Mouse (Mus musculus) embryonic facial prominence, embryonic 10.5 days (tissue): ENCODE results near the gene Thy1. TPM values are rescaled to one million over a fixed set of nuclear protein-coding genes. Genes with fewer than 3 reads are reported as not detected.

Experiments
- DNase-seq: peaks from one replicate; pipeline ENCODE4 v3.0.0-alpha.2; 2017; ENCODE audit warnings: low spot score
- H3K27ac ChIP-seq: fragments of 300-500 bp; sonication (generic); replicated peaks from 2 replicates; pipeline ENCODE4 v1.5.1; 2016; ENCODE audit warnings: mild to moderate bottlenecking
- H3K27me3 ChIP-seq: fragments of 300-500 bp; sonication (generic); replicated peaks from 2 replicates; pipeline ENCODE4 v1.6.1; 2016; ENCODE audit warnings: low read depth, mild to moderate bottlenecking; ENCODE audit not compliant: poor library complexity, severe bottlenecking
- H3K36me3 ChIP-seq: fragments of 300-500 bp; sonication (generic); replicated peaks from 2 replicates; pipeline ENCODE4 v1.6.1; 2016; ENCODE audit warnings: mild to moderate bottlenecking, moderate library complexity
- H3K4me1 ChIP-seq: fragments of 300-500 bp; sonication (generic); 2 replicates; pipeline ENCODE4 v1.6.1; 2016
- H3K4me3 ChIP-seq: fragments of 300-500 bp; sonication (generic); 2 replicates; pipeline ENCODE4 v1.5.1; 2016; ENCODE audit warnings: mild to moderate bottlenecking, moderate library complexity
- H3K9me3 ChIP-seq: fragments of 300-500 bp; sonication (generic); 2 replicates; pipeline ENCODE4 v1.6.1; 2016; ENCODE audit warnings: mild to moderate bottlenecking
- WGBS: fragments of 180-500 bp; shearing (Covaris S2); methylation state at CpG from one replicate; pipeline ENCODE4 v1.1.7; 2016; 5-methylcytosine and 5-hydroxymethylcytosine counted together
- polyA plus RNA-seq: library from polyadenylated mRNA; unstranded; fragments of >200 nt; fragmentation: Nextera tagmentation; extraction: Ambion mirVana; gene quantifications from 2 replicates; pipeline ENCODE4 v1.2.1, GENCODE M21; 2016

Thy1 gene
- polyA plus RNA-seq, 1 experiment from 2014 or later, result 0.39 TPM

- Histone ChIP-seq H3K4me3 (no peak overlapping the region), H3K36me3 (no peaks in the 10 kb centered on the region), H3K27me3 (0 out of 2 replicates have a peak, but pooled peaks cover 4% of the 10 kb centered on the region), H3K27ac (no peak overlapping the region), H3K4me1 (0 out of 2 replicates have a peak, but pooled peaks cover 6% of the 10 kb centered on the region), H3K9me3 (no peaks in the 10 kb centered on the region)
- no peak for DNase-seq
- WGBS, result 92% methylated on average over 5 of the region's 5 CpGs
Observed at GRCm38 (mm10) chr9:44016304-44016703, 26.9 kb upstream of the Thy1 start.

- DNase-seq, result no peak
- 76% methylated on average over 5 of the region's 5 CpGs for WGBS
- Histone ChIP-seq H3K4me3 (no peak overlapping the region), H3K36me3 (no peaks in the 10 kb centered on the region), H3K27me3 (0 out of 2 replicates have a peak, but pooled peaks cover 7% of the 10 kb centered on the region), H3K27ac (no peak overlapping the region), H3K4me1 (peaks cover 8% of the 10 kb centered on the region; the same call in 1 of the 2 replicates), H3K9me3 (no peaks in the 10 kb centered on the region)
Observed at GRCm38 (mm10) chr9:44017846-44018245, 25.3 kb upstream of the Thy1 start.

GRCm38 (mm10) chr9:44020001-44020400 is 23.2 kb upstream of the Thy1 start:
- no peak for DNase-seq
- H3K4me3 ChIP-seq, result no peak overlapping the region
- H3K27me3 ChIP-seq, result 0 out of 2 replicates have a peak, but pooled peaks cover 4% of the 10 kb centered on the region
- 83% methylated on average over 7 of the region's 7 CpGs for WGBS
- no peak overlapping the region for H3K27ac ChIP-seq
- H3K36me3 ChIP-seq, result no peaks in the 10 kb centered on the region
- H3K4me1 ChIP-seq, result peaks cover 5% of the 10 kb centered on the region; the same call in 1 of the 2 replicates
- H3K9me3 ChIP-seq, result no peaks in the 10 kb centered on the region

GRCm38 (mm10) chr9:44022100-44022847 is 20.9 kb upstream of the Thy1 start:
- DNase-seq, result no peak
- Histone ChIP-seq H3K27ac (no peak overlapping the region), H3K36me3 (no peaks in the 10 kb centered on the region), H3K4me1 (peaks cover 5% of the 10 kb centered on the region; the same call in 1 of the 2 replicates), H3K9me3 (no peaks in the 10 kb centered on the region), H3K4me3 (no peak overlapping the region), H3K27me3 (0 out of 2 replicates have a peak, but pooled peaks cover 4% of the 10 kb centered on the region)
- 71% methylated on average over 8 of the region's 8 CpGs for whole genome bisulfite sequencing

GRCm38 (mm10) chr9:44024096-44024495 is 19.1 kb upstream of the Thy1 start:
- no peaks in the 10 kb centered on the region for H3K9me3 ChIP-seq
- H3K36me3 ChIP-seq, result no peaks in the 10 kb centered on the region
- peaks cover 5% of the 10 kb centered on the region; the same call in 1 of the 2 replicates for H3K4me1 ChIP-seq
- no peak for DNase-seq
- H3K27ac ChIP-seq, result no peak overlapping the region
- H3K4me3 ChIP-seq, result no peak overlapping the region
- 0 out of 2 replicates have a peak, but pooled peaks cover 4% of the 10 kb centered on the region for H3K27me3 ChIP-seq
- 78% methylated on average over 3 of the region's 3 CpGs for WGBS

- H3K9me3 ChIP-seq, result no peaks in the 10 kb centered on the region
- 67% methylated on average over 5 of the region's 5 CpGs for WGBS
- H3K4me1 ChIP-seq, result no peaks in the 10 kb centered on the region
- no peak overlapping the region for H3K27ac ChIP-seq
- no peaks in the 10 kb centered on the region for H3K36me3 ChIP-seq
- H3K4me3 ChIP-seq, result no peak overlapping the region
- no peaks in the 10 kb centered on the region for H3K27me3 ChIP-seq
- no peak for DNase-seq
Observed at GRCm38 (mm10) chr9:44029580-44030236, 13.5 kb upstream of the Thy1 start.

- Histone ChIP-seq H3K36me3 (no peaks in the 10 kb centered on the region), H3K27ac (no peak overlapping the region), H3K27me3 (no peaks in the 10 kb centered on the region), H3K9me3 (no peaks in the 10 kb centered on the region), H3K4me3 (no peak overlapping the region), H3K4me1 (no peaks in the 10 kb centered on the region)
- 92% methylated on average over 4 of the region's 4 CpGs for WGBS
- DNase-seq, result no peak
Observed at GRCm38 (mm10) chr9:44030646-44031045, 12.5 kb upstream of the Thy1 start.

GRCm38 (mm10) chr9:44031079-44031478 is 12.1 kb upstream of the Thy1 start:
- WGBS, result 82% methylated on average over 5 of the region's 5 CpGs
- H3K27ac ChIP-seq, result no peak overlapping the region
- no peak for DNase-seq
- no peaks in the 10 kb centered on the region for H3K36me3 ChIP-seq
- H3K4me3 ChIP-seq, result no peak overlapping the region
- no peaks in the 10 kb centered on the region for H3K27me3 ChIP-seq
- H3K4me1 ChIP-seq, result no peaks in the 10 kb centered on the region
- H3K9me3 ChIP-seq, result no peaks in the 10 kb centered on the region

GRCm38 (mm10) chr9:44031946-44032345 is 11.2 kb upstream of the Thy1 start:
- 83% methylated on average over 4 of the region's 4 CpGs for WGBS
- Histone ChIP-seq H3K36me3 (no peaks in the 10 kb centered on the region), H3K4me1 (no peaks in the 10 kb centered on the region), H3K9me3 (no peaks in the 10 kb centered on the region), H3K27ac (no peak overlapping the region), H3K27me3 (no peaks in the 10 kb centered on the region), H3K4me3 (no peak overlapping the region)
- no peak for DNase-seq

GRCm38 (mm10) chr9:44033317-44033716 is 9.9 kb upstream of the Thy1 start:
- Histone ChIP-seq H3K4me3 (no peak overlapping the region), H3K27ac (no peak overlapping the region), H3K9me3 (no peaks in the 10 kb centered on the region), H3K36me3 (no peaks in the 10 kb centered on the region), H3K27me3 (no peaks in the 10 kb centered on the region), H3K4me1 (no peaks in the 10 kb centered on the region)
- 89% methylated on average over 5 of the region's 5 CpGs for WGBS
- no peak for DNase-seq

- Histone ChIP-seq H3K27ac (no peak overlapping the region), H3K9me3 (no peaks in the 10 kb centered on the region), H3K4me1 (no peaks in the 10 kb centered on the region), H3K27me3 (no peaks in the 10 kb centered on the region), H3K36me3 (no peaks in the 10 kb centered on the region), H3K4me3 (no peak overlapping the region)
- no peak for DNase-seq
- WGBS, result 75% methylated on average over 13 of the region's 13 CpGs
Observed at GRCm38 (mm10) chr9:44033957-44034727, 9.0 kb upstream of the Thy1 start.

GRCm38 (mm10) chr9:44037106-44037505 is 6.1 kb upstream of the Thy1 start:
- H3K4me1 ChIP-seq, result no peaks in the 10 kb centered on the region
- no peak for DNase-seq
- no peak overlapping the region for H3K27ac ChIP-seq
- H3K4me3 ChIP-seq, result no peak overlapping the region
- 91% methylated on average over 5 of the region's 5 CpGs for WGBS
- H3K36me3 ChIP-seq, result no peaks in the 10 kb centered on the region
- peaks cover 13% of the 10 kb centered on the region for H3K27me3 ChIP-seq
- no peaks in the 10 kb centered on the region for H3K9me3 ChIP-seq
